Mouse (Mus musculus) ES-Bruce4 (cell line): ENCODE results near the gene Mgmt. TPM values are rescaled to one million over a fixed set of nuclear protein-coding genes. Genes with fewer than 3 reads are reported as not detected.

Experiments
- H3K27ac ChIP-seq: 2 replicates; pipeline ENCODE4 v1.5.1; 2012; ENCODE audit warnings: low read length, inconsistent platforms; ENCODE audit not compliant: insufficient read depth
- H3K27me3 ChIP-seq: 2 replicates; pipeline ENCODE4 v1.6.1; 2012; ENCODE audit warnings: mild to moderate bottlenecking, low read length, inconsistent platforms; ENCODE audit not compliant: control insufficient read depth, poor library complexity, insufficient read depth, severe bottlenecking
- H3K36me3 ChIP-seq: 2 replicates; pipeline ENCODE4 v1.6.1; 2012; ENCODE audit warnings: inconsistent platforms, mild to moderate bottlenecking, low read length, moderate library complexity; ENCODE audit not compliant: control insufficient read depth, poor library complexity, insufficient read depth, severe bottlenecking
- H3K4me1 ChIP-seq: one replicate; pipeline ENCODE4 v1.8.1; 2011; ENCODE audit warnings: low read length; ENCODE audit not compliant: control insufficient read depth, insufficient read depth
- H3K4me3 ChIP-seq: 2 replicates; pipeline ENCODE4 v1.5.1; 2011; ENCODE audit warnings: low read depth, mild to moderate bottlenecking, low read length
- H3K9ac ChIP-seq: 2 replicates; pipeline ENCODE4 v1.6.1; 2012; ENCODE audit warnings: low read depth, mild to moderate bottlenecking, inconsistent platforms; ENCODE audit not compliant: poor library complexity, severe bottlenecking
- H3K9me3 ChIP-seq: replicated peaks from 2 replicates; pipeline ENCODE4 v1.6.1; 2012; ENCODE audit warnings: mild to moderate bottlenecking, low read length, inconsistent platforms; ENCODE audit not compliant: control insufficient read depth, poor library complexity, insufficient read depth, severe bottlenecking
- CTCF ChIP-seq: IDR thresholded peaks from one replicate; pipeline ENCODE4 v1.8.1; 2011; ENCODE audit warnings: low read depth, low read length
- EP300 ChIP-seq: IDR thresholded peaks from 2 replicates; pipeline ENCODE4 v1.6.1; 2011; ENCODE audit warnings: low read depth, low read length; ENCODE audit not compliant: insufficient read depth
- POLR2A ChIP-seq: IDR thresholded peaks from one replicate; pipeline ENCODE4 v1.8.1; 2011; ENCODE audit warnings: low read length; ENCODE audit not compliant: insufficient read depth
- polyA plus RNA-seq: library from polyadenylated mRNA; stranded (reverse); fragments of >200 nt; gene quantifications from 2 replicates; pipeline ENCODE4 v1.2.4, GENCODE M21; 2011; ENCODE audit warnings: low read depth; ENCODE audit not compliant: missing spikeins, insufficient read depth, insufficient read length

Gene Mgmt
- polyA plus RNA-seq, 1 experiment = 9.6 TPM

GRCm38 (mm10) chr7:137065408-137065807, 171.0 kb downstream of the Mgmt start:
- no peak overlapping the region for H3K9ac ChIP-seq
- H3K4me1 ChIP-seq = no peaks in the 10 kb centered on the region
- H3K36me3 ChIP-seq = no peaks in the 10 kb centered on the region
- TF ChIP-seq CTCF = no peak
- no peak for TF ChIP-seq POLR2A
- no peak for TF ChIP-seq EP300
- H3K27ac ChIP-seq = no peak overlapping the region
- no peaks in the 10 kb centered on the region for H3K27me3 ChIP-seq
- H3K4me3 ChIP-seq = no peak overlapping the region
- H3K9me3 ChIP-seq = no peaks in the 10 kb centered on the region

- no peaks in the 10 kb centered on the region for H3K27me3 ChIP-seq
- H3K9ac ChIP-seq = no peak overlapping the region
- no peak for TF ChIP-seq POLR2A
- TF ChIP-seq CTCF = no peak
- no peak for TF ChIP-seq EP300
- no peak overlapping the region for H3K27ac ChIP-seq
- H3K4me3 ChIP-seq = no peak overlapping the region
- H3K4me1 ChIP-seq = no peaks in the 10 kb centered on the region
- no peaks in the 10 kb centered on the region for H3K36me3 ChIP-seq
- H3K9me3 ChIP-seq = no peaks in the 10 kb centered on the region
Observed at GRCm38 (mm10) chr7:137066211-137066610, 171.8 kb downstream of the Mgmt start.

- no peak overlapping the region for H3K4me3 ChIP-seq
- TF ChIP-seq POLR2A = no peak
- TF ChIP-seq EP300 = no peak
- TF ChIP-seq CTCF = no peak
Observed at GRCm38 (mm10) chr7:137066997-137067396, 172.6 kb downstream of the Mgmt start.

GRCm38 (mm10) chr7:137067758-137068157, 173.3 kb downstream of the Mgmt start:
- Histone ChIP-seq H3K9me3 (no peaks in the 10 kb centered on the region), H3K27me3 (no peaks in the 10 kb centered on the region), H3K36me3 (no peaks in the 10 kb centered on the region), H3K27ac (no peak overlapping the region), H3K4me1 (no peaks in the 10 kb centered on the region), H3K9ac (no peak overlapping the region), H3K4me3 (no peak overlapping the region)
- TF ChIP-seq EP300 (no peak), CTCF (no peak), POLR2A (no peak)

More at GRCm38 (mm10) chr7:137066997-137067396, 172.6 kb downstream of the Mgmt start:
- no peak overlapping the region for H3K9ac ChIP-seq
- H3K27ac ChIP-seq = no peak overlapping the region
- no peaks in the 10 kb centered on the region for H3K36me3 ChIP-seq
- H3K9me3 ChIP-seq = no peaks in the 10 kb centered on the region
- no peaks in the 10 kb centered on the region for H3K27me3 ChIP-seq
- H3K4me1 ChIP-seq = no peaks in the 10 kb centered on the region

GRCm38 (mm10) chr7:137068796-137069195, 174.4 kb downstream of the Mgmt start:
- Histone ChIP-seq H3K36me3 (no peaks in the 10 kb centered on the region), H3K9me3 (no peaks in the 10 kb centered on the region), H3K27me3 (no peaks in the 10 kb centered on the region), H3K4me1 (no peaks in the 10 kb centered on the region), H3K27ac (no peak overlapping the region), H3K9ac (no peak overlapping the region), H3K4me3 (no peak overlapping the region)
- TF ChIP-seq EP300 = no peak

GRCm38 (mm10) chr7:137069768-137070167, 175.4 kb downstream of the Mgmt start:
- TF ChIP-seq EP300 = no peak
- no peak for TF ChIP-seq CTCF
- TF ChIP-seq POLR2A = no peak
- H3K9me3 ChIP-seq = no peaks in the 10 kb centered on the region
- no peak overlapping the region for H3K27ac ChIP-seq

More at GRCm38 (mm10) chr7:137069768-137070167, 175.4 kb downstream of the Mgmt start:
- Histone ChIP-seq H3K36me3 (no peaks in the 10 kb centered on the region), H3K4me1 (no peaks in the 10 kb centered on the region), H3K9ac (no peak overlapping the region), H3K4me3 (no peak overlapping the region), H3K27me3 (no peaks in the 10 kb centered on the region)
